Mouse (Mus musculus): ENCODE measurements around the gene Eps8l3. TPM values are rescaled to one million over a fixed set of nuclear protein-coding genes. Genes with fewer than 3 reads are reported as not detected.
A peak's percentile ranks its signal among the peaks of the same experiment; 100 is the strongest.

Eps8l3 gene
- polyA plus RNA-seq, 1 experiment from 2014 or later, result 0.38 TPM

GRCm38 (mm10) chr3:107917783-107918408, 40.9 kb downstream of the Eps8l3 start:
- 54% methylated on average over 7 of the region's 7 CpGs for WGBS
- no peak for ATAC-seq (ENCODE audit: low FRiP score, low read depth)

GRCm38 (mm10) chr3:107920348-107920747, 43.3 kb downstream of the Eps8l3 start:
- 87% methylated on average over 5 of the region's 5 CpGs for WGBS

More at GRCm38 (mm10) chr3:107917783-107918408, 40.9 kb downstream of the Eps8l3 start:
- no peaks in the 10 kb centered on the region for H3K36me3 ChIP-seq
- H3K4me1 ChIP-seq, result no peaks in the 10 kb centered on the region
- no peak overlapping the region for H3K4me3 ChIP-seq
- H3K9ac ChIP-seq, result no peak overlapping the region
- H3K4me2 ChIP-seq (replicated peaks), result no peak overlapping the region
- H3K9me3 ChIP-seq, result no peaks in the 10 kb centered on the region
- H3K27ac ChIP-seq, result no peak overlapping the region
- no peaks in the 10 kb centered on the region for H3K27me3 ChIP-seq

GRCm38 (mm10) chr3:107925335-107925734, 48.3 kb downstream of the Eps8l3 start:
- no peak overlapping the region for H3K4me2 ChIP-seq (replicated peaks)
- H3K9me3 ChIP-seq, result no peaks in the 10 kb centered on the region
- 90% methylated on average over 3 of the region's 3 CpGs for WGBS
- no peaks in the 10 kb centered on the region for H3K36me3 ChIP-seq
- H3K9ac ChIP-seq, result no peak overlapping the region
- no peak for ATAC-seq (ENCODE audit: low FRiP score, low read depth)
- no peak overlapping the region for H3K4me3 ChIP-seq
- no peak overlapping the region for H3K27ac ChIP-seq
- H3K4me1 ChIP-seq, result peaks cover 7% of the 10 kb centered on the region; the same call in 1 of the 2 replicates
- no peaks in the 10 kb centered on the region for H3K27me3 ChIP-seq

More at GRCm38 (mm10) chr3:107920348-107920747, 43.3 kb downstream of the Eps8l3 start:
- Histone ChIP-seq H3K9me3 (no peaks in the 10 kb centered on the region), H3K9ac (no peak overlapping the region), H3K27ac (no peak overlapping the region), H3K4me1 (no peaks in the 10 kb centered on the region), H3K4me2 (replicated peaks) (no peak overlapping the region), H3K4me3 (no peak overlapping the region), H3K27me3 (no peaks in the 10 kb centered on the region), H3K36me3 (no peaks in the 10 kb centered on the region)
- no peak for ATAC-seq (ENCODE audit: low FRiP score, low read depth)

- H3K9me3 ChIP-seq, result no peaks in the 10 kb centered on the region
- H3K4me3 ChIP-seq, result no peak overlapping the region
- no peak overlapping the region for H3K9ac ChIP-seq
- no peaks in the 10 kb centered on the region for H3K36me3 ChIP-seq
- H3K4me2 ChIP-seq (replicated peaks), result no peak overlapping the region
- WGBS, result 82% methylated on average over 3 of the region's 3 CpGs
- H3K27ac ChIP-seq, result no peak overlapping the region; the same call in 1 of the 2 replicates
- no peaks in the 10 kb centered on the region for H3K27me3 ChIP-seq
- peaks cover 14% of the 10 kb centered on the region; the same call in 1 of the 2 replicates for H3K4me1 ChIP-seq
- no peak for ATAC-seq (ENCODE audit: low FRiP score, low read depth)
Measured at GRCm38 (mm10) chr3:107927841-107928240, 50.8 kb downstream of the Eps8l3 start.

GRCm38 (mm10) chr3:107928691-107929090, 51.7 kb downstream of the Eps8l3 start:
- Histone ChIP-seq H3K36me3 (no peaks in the 10 kb centered on the region), H3K4me2 (replicated peaks) (no peak overlapping the region), H3K9me3 (no peaks in the 10 kb centered on the region), H3K27ac (no peak overlapping the region), H3K27me3 (no peaks in the 10 kb centered on the region), H3K4me3 (no peak overlapping the region), H3K9ac (no peak overlapping the region), H3K4me1 (peaks cover 14% of the 10 kb centered on the region; the same call in 1 of the 2 replicates)
- 82% methylated on average over 11 of the region's 11 CpGs for WGBS
- no peak for ATAC-seq (ENCODE audit: low FRiP score, low read depth)

- no peak overlapping the region for H3K9ac ChIP-seq
- H3K4me3 ChIP-seq, result no peak overlapping the region
- no peak overlapping the region for H3K27ac ChIP-seq
- 84% methylated on average over 4 of the region's 4 CpGs for WGBS
- H3K9me3 ChIP-seq, result no peaks in the 10 kb centered on the region
- no peaks in the 10 kb centered on the region for H3K27me3 ChIP-seq
- H3K36me3 ChIP-seq, result no peaks in the 10 kb centered on the region
- ATAC-seq (ENCODE audit: low FRiP score, low read depth), result no peak
- no peak overlapping the region for H3K4me2 ChIP-seq (replicated peaks)
- H3K4me1 ChIP-seq, result peaks cover 14% of the 10 kb centered on the region; the same call in 1 of the 2 replicates
Measured at GRCm38 (mm10) chr3:107929243-107929642, 52.2 kb downstream of the Eps8l3 start.

GRCm38 (mm10) chr3:107929731-107930130, 52.7 kb downstream of the Eps8l3 start:
- Histone ChIP-seq H3K4me3 (no peak overlapping the region), H3K9ac (no peak overlapping the region), H3K9me3 (no peaks in the 10 kb centered on the region), H3K27me3 (no peaks in the 10 kb centered on the region), H3K4me1 (peaks cover 14% of the 10 kb centered on the region; the same call in 1 of the 2 replicates), H3K36me3 (no peaks in the 10 kb centered on the region), H3K27ac (no peak overlapping the region), H3K4me2 (replicated peaks) (no peak overlapping the region)
- no peak for ATAC-seq (ENCODE audit: low FRiP score, low read depth)
- WGBS, result 89% methylated on average over 4 of the region's 4 CpGs

- Histone ChIP-seq H3K27me3 (no peaks in the 10 kb centered on the region), H3K4me1 (peaks cover 14% of the 10 kb centered on the region; the same call in 1 of the 2 replicates), H3K4me3 (peak overlapping the region; percentile 34), H3K9ac (0 out of 2 replicates have a peak overlapping the region, but pooled peaks have one; percentile 40), H3K4me2 (replicated peaks) (peak overlapping the region; percentile 62), H3K9me3 (no peaks in the 10 kb centered on the region), H3K27ac (peak overlapping the region; percentile 55; the same call in 1 of the 2 replicates), H3K36me3 (no peaks in the 10 kb centered on the region)
- ATAC-seq (ENCODE audit: low FRiP score, low read depth), result no peak
- 62% methylated on average over 2 of the region's 2 CpGs for WGBS
Measured at GRCm38 (mm10) chr3:107931134-107931533, 54.1 kb downstream of the Eps8l3 start.

GRCm38 (mm10) chr3:107931670-107932069, 54.6 kb downstream of the Eps8l3 start, which contains the start of gene Gstm7:
Gene Gstm7 (minus strand): TSS chr3:107931817.
- H3K36me3 ChIP-seq, result no peaks in the 10 kb centered on the region
- peak within 1 kb of the TSS; percentile 62 for H3K4me2 ChIP-seq (replicated peaks)
- H3K27ac ChIP-seq, result peak within 1 kb of the TSS; percentile 55; the same call in 1 of the 2 replicates
- 8% methylated on average over 10 of the region's 10 CpGs for WGBS
- H3K4me3 ChIP-seq, result peak within 1 kb of the TSS; percentile 34
- H3K9me3 ChIP-seq, result no peaks in the 10 kb centered on the region
- peak; percentile 95 for ATAC-seq (ENCODE audit: low FRiP score, low read depth)
- H3K4me1 ChIP-seq, result peaks cover 14% of the 10 kb centered on the region; the same call in 1 of the 2 replicates
- 0 out of 2 replicates have a peak within 1 kb of the TSS, but pooled peaks have one; percentile 40 for H3K9ac ChIP-seq
- H3K27me3 ChIP-seq, result no peaks in the 10 kb centered on the region

GRCm38 (mm10) chr3:107932128-107932527, 55.1 kb downstream of the Eps8l3 start:
- no peaks in the 10 kb centered on the region for H3K27me3 ChIP-seq
- H3K27ac ChIP-seq, result no peak overlapping the region
- peak; percentile 1; the same call in 1 of the 2 replicates for ATAC-seq (ENCODE audit: low FRiP score, low read depth)
- no peak overlapping the region for H3K4me3 ChIP-seq
- no peak overlapping the region for H3K9ac ChIP-seq
- no peak overlapping the region for H3K4me2 ChIP-seq (replicated peaks)
- WGBS, result 77% methylated on average over 6 of the region's 6 CpGs
- H3K4me1 ChIP-seq, result peaks cover 14% of the 10 kb centered on the region; the same call in 1 of the 2 replicates
- H3K9me3 ChIP-seq, result no peaks in the 10 kb centered on the region
- H3K36me3 ChIP-seq, result no peaks in the 10 kb centered on the region

- H3K27ac ChIP-seq, result no peak overlapping the region
- no peak overlapping the region for H3K9ac ChIP-seq
- no peaks in the 10 kb centered on the region for H3K27me3 ChIP-seq
- H3K9me3 ChIP-seq, result no peaks in the 10 kb centered on the region
- peaks cover 7% of the 10 kb centered on the region; the same call in 1 of the 2 replicates for H3K4me1 ChIP-seq
- ATAC-seq (ENCODE audit: low FRiP score, low read depth), result no peak
- no peak overlapping the region for H3K4me2 ChIP-seq (replicated peaks)
- H3K4me3 ChIP-seq, result no peak overlapping the region
- H3K36me3 ChIP-seq, result no peaks in the 10 kb centered on the region
- 81% methylated on average over 3 of the region's 3 CpGs for WGBS
Measured at GRCm38 (mm10) chr3:107935268-107935667, 58.2 kb downstream of the Eps8l3 start.

- H3K27ac ChIP-seq, result no peak overlapping the region
- no peak for ATAC-seq (ENCODE audit: low FRiP score, low read depth)
Measured at GRCm38 (mm10) chr3:107935888-107936287, 58.9 kb downstream of the Eps8l3 start.

More at GRCm38 (mm10) chr3:107935888-107936287, 58.9 kb downstream of the Eps8l3 start:
- Histone ChIP-seq H3K9ac (no peak overlapping the region), H3K27me3 (no peaks in the 10 kb centered on the region), H3K4me1 (peaks cover 7% of the 10 kb centered on the region; the same call in 1 of the 2 replicates), H3K36me3 (no peaks in the 10 kb centered on the region), H3K4me2 (replicated peaks) (no peak overlapping the region), H3K9me3 (no peaks in the 10 kb centered on the region), H3K4me3 (no peak overlapping the region)
- 66% methylated on average over 3 of the region's 3 CpGs for WGBS
